Mouse (Mus musculus): ENCODE results near the gene Usp6nl.

- no peak for TF ChIP-seq CTCF (IDR thresholded peaks at IDR 0.05)
- no peak for TF ChIP-seq EP300 (IDR thresholded peaks at IDR 0.05; ENCODE audit: insufficient read depth, low read depth, low read length)
- TF ChIP-seq POLR2A (IDR thresholded peaks at IDR 0.05; ENCODE audit: insufficient read depth, low read depth, low read length) = no peak
Observed at GRCm38 (mm10) chr2:6442302-6442701, 119.8 kb downstream of the Usp6nl start.

Data from heart, adult 2 months (tissue).